Mouse (Mus musculus) heart, embryonic 10.5 days (tissue): ENCODE results near the gene Dars. TPM values are rescaled to one million over a fixed set of nuclear protein-coding genes. Genes with fewer than 3 reads are reported as not detected.

Experiments
- DNase-seq: peaks from one replicate; pipeline ENCODE4 v3.0.0-alpha.2; 2017; ENCODE audit warnings: low spot score
- H3K27ac ChIP-seq: fragments of 300-500 bp; sonication (generic); 2 replicates; pipeline ENCODE4 v1.5.1; 2016; ENCODE audit warnings: mild to moderate bottlenecking
- H3K27me3 ChIP-seq: fragments of 300-500 bp; sonication (generic); 2 replicates; pipeline ENCODE4 v1.6.1; 2016; ENCODE audit warnings: mild to moderate bottlenecking; ENCODE audit not compliant: poor library complexity, insufficient read depth, severe bottlenecking
- H3K36me3 ChIP-seq: fragments of 300-500 bp; sonication (generic); 2 replicates; pipeline ENCODE4 v1.6.1; 2016; ENCODE audit warnings: mild to moderate bottlenecking, moderate library complexity
- H3K4me1 ChIP-seq: fragments of 300-500 bp; sonication (generic); 2 replicates; pipeline ENCODE4 v1.6.1; 2016; ENCODE audit warnings: mild to moderate bottlenecking
- H3K4me3 ChIP-seq: fragments of 300-500 bp; sonication (generic); 2 replicates; pipeline ENCODE4 v1.5.1; 2016; ENCODE audit warnings: mild to moderate bottlenecking, moderate library complexity
- H3K9me3 ChIP-seq: fragments of 300-500 bp; sonication (generic); 2 replicates; pipeline ENCODE4 v1.6.1; 2016; ENCODE audit warnings: mild to moderate bottlenecking, moderate library complexity
- WGBS: fragments of 180-500 bp; shearing (Covaris S2); methylation state at CpG from one replicate; pipeline ENCODE4 v1.1.7; 2016; 5-methylcytosine and 5-hydroxymethylcytosine counted together
- polyA plus RNA-seq: library from polyadenylated mRNA; unstranded; fragments of >200 nt; fragmentation: Nextera tagmentation; extraction: Ambion mirVana; gene quantifications from 2 replicates; pipeline ENCODE4 v1.2.1, GENCODE M21; 2016

Gene Dars
- polyA plus RNA-seq, 1 experiment from 2014 or later = 155 TPM

- Histone ChIP-seq H3K36me3 (peaks cover 47% of the 10 kb centered on the region), H3K27me3 (no peaks in the 10 kb centered on the region), H3K4me3 (no peak overlapping the region), H3K9me3 (no peaks in the 10 kb centered on the region), H3K4me1 (no peaks in the 10 kb centered on the region), H3K27ac (no peak overlapping the region)
- 66% methylated on average over 2 of the region's 2 CpGs for WGBS
- no peak for DNase-seq
These were observed 12.1 kb downstream of the Dars start for GRCm38 (mm10) chr1:128405041-128405481.

DNA sequence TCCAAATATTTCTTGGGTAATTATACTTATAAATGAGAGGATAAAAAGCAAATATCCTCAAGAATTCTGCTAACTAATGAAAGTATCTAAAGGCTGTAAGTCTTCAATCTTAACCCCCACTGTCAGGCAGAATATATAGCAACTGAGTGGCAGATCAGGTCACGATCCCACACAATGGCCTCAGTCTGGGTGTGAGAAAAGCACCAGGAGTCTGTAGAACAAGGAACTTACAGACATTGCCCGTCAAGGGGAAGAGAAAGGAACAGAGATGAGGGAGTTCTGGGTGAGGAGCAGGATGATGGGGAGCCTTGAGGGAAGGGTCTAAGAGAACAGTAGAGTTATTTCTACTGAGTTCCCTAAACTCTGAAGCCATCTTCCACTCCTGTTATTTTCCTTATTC lies 16.2 kb downstream of the Dars start:
- WGBS = 72% methylated on average over 2 of the region's 2 CpGs
- peaks cover 67% of the 10 kb centered on the region for H3K36me3 ChIP-seq
- no peak for DNase-seq

GRCm38 (mm10) chr1:128399941-128400915 lies 16.9 kb downstream of the Dars start:
- peaks cover 70% of the 10 kb centered on the region for H3K36me3 ChIP-seq
- no peaks in the 10 kb centered on the region for H3K9me3 ChIP-seq
- H3K27me3 ChIP-seq = no peaks in the 10 kb centered on the region
- no peaks in the 10 kb centered on the region for H3K4me1 ChIP-seq
- WGBS = 88% methylated on average over 5 of the region's 5 CpGs
- no peak overlapping the region for H3K27ac ChIP-seq
- H3K4me3 ChIP-seq = no peak overlapping the region
- DNase-seq = no peak

More for the DNA sequence above, 16.2 kb downstream of the Dars start:
- no peak overlapping the region for H3K4me3 ChIP-seq
- H3K27me3 ChIP-seq = no peaks in the 10 kb centered on the region
- H3K9me3 ChIP-seq = no peaks in the 10 kb centered on the region
- no peak overlapping the region for H3K27ac ChIP-seq
- no peaks in the 10 kb centered on the region for H3K4me1 ChIP-seq

DNA sequence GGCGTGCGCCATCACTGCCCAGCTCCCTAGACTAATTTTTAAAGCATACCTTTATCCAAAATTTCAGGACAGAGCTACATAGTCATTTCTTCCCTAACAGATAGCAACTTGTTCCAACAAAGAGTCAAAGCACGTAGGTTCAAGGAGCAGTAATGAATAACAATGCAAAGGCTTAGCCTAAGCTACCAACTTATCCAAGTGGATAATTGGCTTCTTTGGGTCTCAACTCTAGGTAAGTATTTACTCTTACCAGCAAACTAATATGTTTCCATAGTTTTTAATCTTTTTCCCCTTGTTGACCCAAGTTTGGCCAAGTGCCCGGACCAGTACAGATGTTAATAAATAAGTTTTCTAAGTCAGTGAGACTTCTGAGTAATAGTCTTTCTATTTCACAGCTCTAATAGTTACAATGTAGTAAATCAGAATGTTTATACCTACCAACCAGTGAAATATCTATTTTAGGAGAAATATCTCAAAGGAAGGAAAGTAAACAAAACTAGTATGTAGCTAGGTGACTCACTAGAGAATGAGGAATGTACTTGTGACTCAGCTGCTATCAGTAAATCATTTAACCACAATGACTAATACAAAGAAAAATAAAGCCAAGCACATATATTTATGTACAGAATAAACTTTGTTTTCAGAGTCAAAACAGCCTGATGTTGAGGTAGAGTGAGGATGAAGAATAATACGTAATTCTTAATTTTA lies 18.3 kb downstream of the Dars start:
- Histone ChIP-seq H3K27ac (no peak overlapping the region), H3K4me3 (no peak overlapping the region), H3K9me3 (no peaks in the 10 kb centered on the region), H3K27me3 (no peaks in the 10 kb centered on the region), H3K36me3 (peaks cover 67% of the 10 kb centered on the region), H3K4me1 (no peaks in the 10 kb centered on the region)
- 95% methylated on average over 5 of the region's 5 CpGs for WGBS
- no peak for DNase-seq

DNA sequence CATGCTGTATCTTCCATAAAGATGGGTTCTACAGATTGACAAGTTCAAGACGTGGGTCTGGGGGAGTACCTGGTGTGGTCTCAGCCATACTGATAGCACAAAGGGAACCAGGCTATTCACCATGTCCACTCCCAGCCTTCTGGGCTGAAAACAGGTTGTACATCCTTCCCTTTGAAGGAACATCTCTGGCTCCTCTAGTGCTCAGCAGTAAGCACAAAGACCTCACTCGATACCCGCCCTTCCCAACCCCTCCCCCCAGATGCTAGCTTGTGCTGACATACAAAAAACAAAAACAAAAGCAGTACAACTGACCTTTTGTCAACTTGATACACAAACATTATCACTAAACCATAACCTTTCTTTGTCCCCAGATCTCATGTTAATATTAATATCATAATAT lies 22.5 kb downstream of the Dars start:
- H3K27me3 ChIP-seq = no peaks in the 10 kb centered on the region
- no peak overlapping the region for H3K4me3 ChIP-seq
- no peak for DNase-seq
- H3K27ac ChIP-seq = no peak overlapping the region
- 80% methylated on average over 3 of the region's 3 CpGs for WGBS
- H3K9me3 ChIP-seq = no peaks in the 10 kb centered on the region
- no peaks in the 10 kb centered on the region for H3K4me1 ChIP-seq
- H3K36me3 ChIP-seq = peaks cover 53% of the 10 kb centered on the region

DNA sequence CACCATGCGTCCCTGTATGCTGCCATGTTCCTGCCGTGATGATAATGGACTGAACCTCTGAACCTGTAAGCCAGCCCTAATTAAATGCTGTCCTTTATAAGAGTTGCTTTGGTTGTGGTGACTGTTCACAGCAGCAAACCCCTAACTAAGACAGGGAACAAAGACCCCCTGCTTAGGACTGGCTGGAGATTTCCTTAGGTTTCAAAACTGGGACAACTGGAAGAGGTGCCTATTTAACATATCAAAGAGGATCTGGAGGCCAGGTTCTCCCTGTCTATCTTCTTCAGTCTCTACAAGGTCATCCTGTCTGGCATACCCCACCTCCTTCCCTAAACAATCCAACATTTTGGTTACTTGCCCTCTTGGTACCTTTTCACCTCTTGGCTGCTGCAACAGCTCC lies 24.8 kb downstream of the Dars start:
- Histone ChIP-seq H3K27me3 (no peaks in the 10 kb centered on the region), H3K27ac (no peak overlapping the region), H3K4me3 (no peak overlapping the region), H3K36me3 (peaks cover 53% of the 10 kb centered on the region), H3K9me3 (no peaks in the 10 kb centered on the region), H3K4me1 (no peaks in the 10 kb centered on the region)
- no peak for DNase-seq
- WGBS = 84% methylated on average over 2 of the region's 2 CpGs

DNA sequence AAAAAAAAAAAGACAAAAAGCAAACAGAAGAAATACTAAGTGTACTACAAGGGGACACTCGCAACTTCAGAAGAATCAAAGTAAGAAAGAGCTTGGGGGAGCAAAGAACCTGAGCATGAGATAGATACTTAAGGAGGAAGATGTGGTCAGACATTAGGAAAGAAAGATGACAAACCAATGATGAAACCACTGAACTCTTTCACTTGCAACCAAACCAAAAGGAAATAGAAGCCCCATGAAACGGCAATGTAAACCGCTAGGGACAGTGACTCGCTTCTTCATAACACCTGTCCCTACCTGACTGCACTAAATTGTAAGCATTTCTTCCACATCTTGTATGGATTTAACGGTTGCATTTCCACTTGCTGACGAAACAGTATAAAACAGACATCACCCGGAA lies 30.7 kb downstream of the Dars start:
- Histone ChIP-seq H3K27ac (no peak overlapping the region), H3K9me3 (no peaks in the 10 kb centered on the region), H3K27me3 (no peaks in the 10 kb centered on the region), H3K4me3 (no peak overlapping the region), H3K4me1 (no peaks in the 10 kb centered on the region), H3K36me3 (peaks cover 64% of the 10 kb centered on the region)
- 90% methylated on average over 7 of the region's 7 CpGs for WGBS
- DNase-seq = no peak

- peaks cover 39% of the 10 kb centered on the region for H3K36me3 ChIP-seq
These were observed 40.3 kb downstream of the Dars start for GRCm38 (mm10) chr1:128376841-128377240.

GRCm38 (mm10) chr1:128372143-128372860 lies 44.9 kb downstream of the Dars start:
- H3K9me3 ChIP-seq = no peaks in the 10 kb centered on the region

More at GRCm38 (mm10) chr1:128376841-128377240, 40.3 kb downstream of the Dars start:
- no peak overlapping the region for H3K4me3 ChIP-seq
- H3K4me1 ChIP-seq = no peaks in the 10 kb centered on the region
- no peak for DNase-seq
- WGBS = 91% methylated on average over 4 of the region's 4 CpGs
- no peaks in the 10 kb centered on the region for H3K9me3 ChIP-seq
- no peaks in the 10 kb centered on the region for H3K27me3 ChIP-seq
- H3K27ac ChIP-seq = no peak overlapping the region

DNA sequence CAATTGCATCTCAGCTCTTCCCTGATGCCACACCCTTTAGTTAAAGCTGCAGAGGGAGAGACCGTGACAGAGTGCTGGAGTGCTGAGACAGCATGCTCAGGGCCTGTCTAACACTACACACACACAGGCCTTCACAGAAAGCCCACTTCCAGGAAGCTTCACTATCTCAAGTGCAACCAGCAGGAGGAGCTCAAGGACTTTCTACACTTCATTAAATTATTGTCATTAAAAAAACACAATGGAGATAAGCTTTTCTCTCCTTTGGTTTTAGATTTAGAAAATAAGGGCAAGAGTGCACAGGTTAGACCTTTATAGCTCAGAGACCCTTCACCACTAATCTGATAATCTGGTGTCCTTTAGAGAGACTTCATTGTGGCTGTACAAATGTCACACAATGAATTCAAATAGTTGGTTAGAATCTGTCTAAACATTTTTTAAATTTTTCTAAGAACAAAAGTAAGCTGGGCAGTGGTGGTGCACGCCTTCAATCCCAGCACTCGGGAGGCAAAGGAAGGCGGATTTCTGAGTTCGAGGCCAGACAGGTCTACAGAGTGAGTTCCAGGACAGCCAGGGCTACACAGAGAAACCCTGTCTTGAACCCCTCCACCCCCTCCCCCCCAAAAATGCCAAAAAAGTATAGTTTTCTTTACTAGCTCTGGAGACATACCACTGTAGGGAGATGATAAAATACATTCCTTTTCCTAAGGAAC lies 48.3 kb downstream of the Dars start:
- H3K4me3 ChIP-seq = no peak overlapping the region
- no peak overlapping the region for H3K27ac ChIP-seq
- H3K9me3 ChIP-seq = no peaks in the 10 kb centered on the region
- H3K27me3 ChIP-seq = no peaks in the 10 kb centered on the region
- no peaks in the 10 kb centered on the region for H3K4me1 ChIP-seq
- peaks cover 45% of the 10 kb centered on the region for H3K36me3 ChIP-seq
- no peak for DNase-seq
- WGBS = 77% methylated on average over 5 of the region's 5 CpGs

More at GRCm38 (mm10) chr1:128372143-128372860, 44.9 kb downstream of the Dars start:
- Histone ChIP-seq H3K27ac (no peak overlapping the region), H3K27me3 (no peaks in the 10 kb centered on the region), H3K36me3 (peaks cover 43% of the 10 kb centered on the region), H3K4me1 (no peaks in the 10 kb centered on the region), H3K4me3 (no peak overlapping the region)
- no peak for DNase-seq
- 88% methylated on average over 7 of the region's 7 CpGs for WGBS

DNA sequence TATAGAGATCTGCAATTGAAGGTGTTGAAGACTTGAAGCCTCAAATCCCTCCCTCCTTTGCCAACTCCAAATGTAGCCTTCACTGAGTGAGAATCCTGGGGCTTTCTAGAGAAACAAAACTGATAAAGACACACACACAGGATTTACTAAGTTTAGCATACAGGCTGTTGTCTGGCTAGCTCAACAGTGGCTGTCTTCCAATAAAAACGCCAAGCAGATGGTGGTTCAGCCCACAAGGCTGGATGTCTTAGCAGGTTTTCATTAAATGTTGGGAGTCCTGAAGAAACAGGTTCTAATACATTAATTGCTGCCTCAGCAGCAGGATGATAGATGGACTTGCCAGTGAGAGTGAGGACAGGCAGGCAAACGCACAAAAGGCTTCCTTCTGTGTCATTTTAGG lies 56.6 kb downstream of the Dars start:
- no peak overlapping the region for H3K27ac ChIP-seq
- peaks cover 44% of the 10 kb centered on the region for H3K36me3 ChIP-seq
- H3K9me3 ChIP-seq = no peaks in the 10 kb centered on the region
- H3K4me1 ChIP-seq = peaks cover 17% of the 10 kb centered on the region
- H3K4me3 ChIP-seq = no peak overlapping the region
- no peaks in the 10 kb centered on the region for H3K27me3 ChIP-seq
- WGBS = 54% methylated on average over 2 of the region's 2 CpGs
- DNase-seq = no peak
